Mouse (Mus musculus): ENCODE measurements around the gene B3galt5.
"Not testable (repeated sequence)": the region's sequence is repeated elsewhere in the genome, so short reads cannot be mapped to it uniquely, and the experiment has no call there.

Gene B3galt5

DNA sequence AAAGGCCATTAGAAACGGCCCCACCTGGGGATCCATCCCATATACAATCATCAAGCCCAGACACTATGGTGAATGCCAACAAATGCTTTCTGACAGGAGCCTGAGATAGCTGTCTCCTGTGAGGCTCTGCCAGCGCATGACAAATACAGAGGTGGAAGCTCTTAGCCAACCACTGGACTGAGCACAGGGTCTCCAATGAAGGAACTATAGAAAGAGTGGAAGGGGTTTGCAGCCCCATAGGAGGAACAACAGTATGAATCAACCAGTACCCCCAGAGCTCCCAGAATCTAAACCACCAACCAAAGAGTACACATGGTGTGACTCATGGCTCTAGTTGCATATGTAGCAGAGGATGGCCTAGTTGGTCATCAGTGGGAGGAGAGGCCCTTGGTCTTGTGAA, 36.1 kb downstream of the B3galt5 start:
- no peak for DNase-seq

DNA sequence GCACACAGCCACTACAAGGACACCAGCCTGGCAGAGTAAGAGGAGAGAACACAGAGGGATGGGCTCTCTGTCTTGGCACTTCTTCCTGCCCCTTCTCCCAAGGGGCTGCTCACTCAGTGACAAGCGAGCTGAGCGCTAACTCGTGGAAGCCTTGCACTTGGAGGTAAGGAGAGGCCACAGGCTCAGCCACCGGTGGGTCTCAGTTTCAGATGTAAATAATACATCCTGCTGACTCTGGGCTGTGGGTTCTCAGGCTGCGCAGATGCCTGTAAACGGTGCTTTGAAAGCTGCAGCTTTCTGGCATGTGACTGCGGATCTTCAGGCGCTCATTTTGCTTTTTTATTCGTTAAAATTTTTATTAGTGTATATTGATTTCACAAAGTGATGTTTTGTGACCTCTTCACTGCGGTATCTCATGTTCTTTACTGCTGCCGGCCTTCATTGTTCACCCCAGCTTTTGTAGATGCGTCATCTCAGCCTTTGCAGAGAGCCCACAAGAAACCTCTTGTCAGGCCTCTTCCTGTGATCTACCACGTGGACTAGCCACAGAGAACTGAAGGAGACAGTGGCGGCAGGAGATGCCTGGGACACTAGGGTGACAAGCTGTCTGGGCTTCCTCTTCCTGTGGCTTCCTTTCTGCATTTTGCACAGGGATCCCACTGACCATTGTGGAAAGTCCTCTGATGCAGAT, 37.5 kb downstream of the B3galt5 start:
- no peak for DNase-seq

DNA sequence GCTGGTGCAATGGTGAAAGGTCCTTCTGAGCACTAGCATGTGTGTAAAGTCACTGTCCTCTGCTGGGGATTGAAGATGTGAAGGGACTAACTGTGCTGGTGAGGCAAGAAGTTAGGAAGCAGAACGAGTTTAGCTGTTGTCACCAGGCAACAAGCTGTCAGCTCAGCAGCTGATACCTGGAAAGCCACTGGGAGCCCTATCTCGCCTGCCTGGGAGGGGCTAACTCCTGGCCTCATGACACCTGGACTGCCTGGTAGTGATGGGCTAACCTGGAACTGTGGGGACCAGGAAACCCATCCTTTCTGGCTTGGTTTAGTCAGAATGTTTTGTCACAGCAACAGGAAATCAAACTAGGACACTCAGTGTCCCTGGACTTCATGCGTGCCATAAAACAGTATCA, 41.0 kb downstream of the B3galt5 start:
- no peak for DNase-seq

DNA sequence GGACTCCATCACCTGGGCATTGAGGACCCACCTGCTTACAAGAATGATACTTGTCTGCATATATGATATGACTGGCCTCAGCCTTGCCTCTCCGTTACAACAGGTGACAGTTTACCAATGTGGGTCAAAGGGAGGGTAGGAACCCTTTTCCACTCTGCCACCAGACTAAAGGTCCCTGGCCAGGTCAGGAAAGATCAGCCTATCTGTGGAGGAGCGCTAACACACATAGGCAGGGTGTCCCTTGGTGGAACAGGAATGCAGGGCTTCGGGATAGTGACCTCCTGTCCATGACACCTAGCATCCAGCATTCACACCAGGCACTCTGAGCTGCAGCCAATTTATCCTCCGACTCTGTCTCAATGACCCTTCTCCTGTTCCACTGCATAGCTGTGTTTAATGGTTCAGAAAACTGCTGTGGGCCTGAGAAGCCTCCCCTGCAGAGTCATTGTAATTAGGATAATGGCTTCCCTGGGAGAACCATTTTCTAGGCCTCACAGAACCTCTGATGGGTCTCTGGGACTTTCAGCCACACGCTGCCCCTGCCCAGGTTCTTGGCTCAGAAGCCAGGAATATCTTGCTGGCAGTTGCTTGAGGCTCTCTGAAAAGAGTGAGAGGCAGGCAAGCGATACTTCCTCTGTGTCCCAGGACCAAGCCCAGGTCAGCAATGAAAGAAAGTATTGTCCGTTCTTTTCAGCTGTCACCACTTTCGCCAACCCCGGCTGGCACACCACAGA, 43.1 kb downstream of the B3galt5 start:
- peak in 1 of 2 experiments; percentile 18 for DNase-seq

DNA sequence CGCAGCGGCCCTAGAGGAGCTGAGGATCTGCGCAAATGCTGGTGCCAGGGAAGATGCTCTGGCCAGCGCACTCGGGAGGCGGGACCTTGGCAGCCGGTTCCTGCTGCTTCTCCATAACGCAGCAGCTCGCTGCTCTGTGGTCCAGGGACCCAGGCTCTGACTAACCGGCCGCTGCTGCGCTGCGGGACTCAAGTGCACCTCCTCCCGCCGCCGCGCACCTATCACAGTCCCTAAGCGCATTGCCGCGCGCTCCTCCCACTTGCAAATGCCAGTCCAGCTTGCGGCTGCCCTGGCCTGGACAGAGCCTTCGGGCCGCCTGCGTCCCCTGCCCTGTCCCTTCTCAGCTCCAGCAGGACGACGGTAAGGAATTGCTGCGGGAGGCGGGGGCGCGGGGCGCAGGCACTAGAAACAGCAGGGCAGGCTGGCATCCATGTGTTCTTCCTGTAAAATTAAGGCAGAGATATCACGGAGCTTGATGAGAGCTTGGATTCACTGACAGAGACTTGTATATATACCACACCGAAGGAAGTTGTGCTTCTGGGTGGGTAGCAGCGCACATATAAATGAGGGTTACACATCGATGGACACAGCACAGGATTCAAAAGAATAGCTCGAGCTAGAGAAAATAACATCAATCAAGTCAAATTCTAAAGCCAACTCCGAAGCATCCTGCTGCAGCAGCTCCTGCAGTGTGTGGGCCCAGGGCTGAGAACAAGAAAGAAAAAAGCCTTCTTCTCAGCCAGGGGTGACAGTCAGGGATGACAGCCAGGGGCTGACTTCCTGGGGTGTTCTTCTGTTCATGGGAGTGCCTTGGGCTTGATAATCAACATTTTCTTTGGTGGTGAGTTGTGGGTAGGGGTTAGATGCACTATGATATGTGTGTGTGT, 45.4 kb downstream of the B3galt5 start:
- DNase-seq: peak; percentile 74 to 79

DNA sequence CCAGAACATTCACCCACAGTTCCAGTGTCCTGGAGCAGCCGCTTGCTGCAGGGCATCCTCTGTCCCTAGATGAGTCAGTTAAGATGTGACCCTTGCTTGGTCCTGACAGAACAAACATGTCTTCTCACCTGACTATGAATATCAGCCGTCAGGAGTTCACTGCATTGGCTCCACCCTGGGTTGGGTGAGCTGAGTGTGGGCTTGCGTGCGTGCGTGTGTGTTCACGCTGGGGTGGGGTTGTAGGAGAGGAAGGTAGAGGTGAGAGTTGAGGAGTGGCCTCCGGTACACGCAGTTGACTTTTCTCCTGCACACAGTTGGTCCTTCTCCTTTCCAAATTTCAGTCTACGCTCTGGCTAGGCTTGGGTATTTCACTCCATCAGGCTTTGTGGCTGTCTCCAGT, 47.0 kb downstream of the B3galt5 start:
- DNase-seq: no peak

DNA sequence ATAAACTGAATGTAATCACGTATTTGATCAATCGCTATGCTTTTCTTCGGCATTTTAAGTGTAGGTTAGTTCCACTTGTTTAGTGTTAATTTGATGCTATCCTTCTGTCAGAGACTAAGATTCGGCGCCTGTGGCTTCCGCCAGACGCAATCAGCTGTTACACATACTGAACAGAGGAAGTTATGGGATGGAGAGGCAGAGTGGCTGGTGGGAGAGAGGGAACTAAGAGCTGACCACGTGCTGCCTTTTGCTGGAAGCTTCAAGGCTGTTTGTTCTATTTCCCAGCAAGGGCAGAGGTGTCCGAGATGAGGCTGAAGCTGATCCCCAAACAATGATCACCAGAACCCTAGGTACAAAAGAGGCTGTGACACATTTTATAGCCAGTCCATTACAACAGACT, 56.3 kb downstream of the B3galt5 start:
- no peak for DNase-seq

DNA sequence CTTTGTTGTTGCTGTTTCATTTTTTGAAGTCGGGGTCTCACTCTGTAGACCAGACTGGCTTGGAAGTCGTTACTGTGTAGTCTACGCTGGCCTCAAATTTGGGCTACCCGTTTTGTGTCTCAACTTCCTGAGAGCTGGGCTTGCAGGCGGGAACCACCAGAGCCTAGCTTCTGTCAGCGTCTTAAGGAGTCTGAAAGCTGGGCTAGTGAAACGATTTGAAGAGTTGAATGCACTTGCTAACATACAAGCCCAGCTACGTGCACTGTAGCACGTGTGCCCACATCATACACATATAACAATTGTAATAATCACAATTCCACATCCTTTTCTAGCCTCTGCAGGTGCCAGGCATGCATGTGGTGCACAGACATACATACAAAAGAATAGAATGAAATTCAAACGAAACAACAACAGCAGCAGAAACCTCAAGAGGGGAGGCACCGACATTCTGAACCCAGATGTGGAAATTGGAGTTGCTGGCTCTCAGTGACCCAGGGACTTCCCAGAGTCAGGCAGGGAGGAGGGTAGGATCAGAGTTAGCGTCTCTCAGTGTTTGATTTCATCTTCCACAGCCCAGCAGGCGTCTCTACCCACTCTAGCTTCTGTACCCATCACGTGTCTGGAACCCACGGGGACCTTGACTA, 57.1 kb downstream of the B3galt5 start:
- DNase-seq: no peak

DNA sequence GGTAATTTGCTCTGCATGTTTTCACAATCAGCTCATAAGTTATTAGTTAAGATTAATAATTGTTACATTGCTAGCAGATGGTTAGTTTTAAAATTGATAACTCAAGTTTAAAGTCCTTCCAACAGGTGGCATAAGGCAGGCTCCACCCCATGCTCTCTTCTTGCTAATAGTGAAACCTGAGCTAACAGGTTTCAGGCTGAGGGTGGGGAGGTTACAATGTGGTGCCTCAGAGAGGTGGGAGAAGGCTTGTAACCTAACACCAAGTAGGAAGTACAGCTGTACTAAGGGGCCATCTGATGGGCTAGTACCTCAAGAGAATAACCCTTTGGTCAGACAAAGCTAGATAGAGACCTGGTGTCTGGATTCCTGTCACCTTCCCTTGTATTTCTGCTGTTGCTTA, 62.5 kb downstream of the B3galt5 start:
- DNase-seq: no peak

DNA sequence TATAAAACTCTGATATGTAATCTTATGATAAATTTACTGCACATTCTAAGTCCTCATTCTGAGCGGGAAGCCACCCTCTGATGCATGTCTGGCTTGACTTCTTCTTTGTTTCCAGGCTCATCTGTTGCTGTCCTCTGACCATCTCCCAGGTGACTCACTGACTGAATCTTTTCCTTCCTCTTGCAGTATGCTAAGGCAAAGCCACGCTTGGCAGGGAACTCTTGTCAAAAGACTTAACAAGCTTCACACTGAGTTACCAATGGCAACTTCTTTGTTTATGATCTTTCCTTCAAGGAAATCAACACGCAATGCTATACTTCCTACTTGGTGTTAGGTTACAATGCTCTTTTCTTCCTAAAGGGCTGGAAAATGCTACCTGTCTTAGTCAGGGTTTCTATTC, 63.0 kb downstream of the B3galt5 start:
- DNase-seq: no peak

DNA sequence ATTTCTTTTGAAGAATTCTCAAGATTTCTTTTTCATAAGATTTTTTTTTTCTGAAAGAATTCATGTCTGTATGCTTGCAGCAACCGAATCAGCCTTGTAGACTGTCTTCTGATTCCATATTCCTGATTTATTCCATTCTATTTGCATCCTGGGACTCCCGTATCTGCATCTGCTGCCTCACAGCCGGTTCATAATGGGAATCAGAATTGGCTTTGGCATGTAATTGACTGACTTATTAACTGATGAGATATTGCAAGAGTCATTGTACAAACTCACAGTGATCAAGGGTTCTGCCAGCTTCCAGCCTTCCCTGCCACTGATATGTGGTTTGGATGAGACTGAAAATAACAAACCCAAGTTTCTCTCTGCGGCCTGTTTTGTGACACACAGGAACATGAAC, 67.8 kb downstream of the B3galt5 start:
- no peak for DNase-seq

DNA sequence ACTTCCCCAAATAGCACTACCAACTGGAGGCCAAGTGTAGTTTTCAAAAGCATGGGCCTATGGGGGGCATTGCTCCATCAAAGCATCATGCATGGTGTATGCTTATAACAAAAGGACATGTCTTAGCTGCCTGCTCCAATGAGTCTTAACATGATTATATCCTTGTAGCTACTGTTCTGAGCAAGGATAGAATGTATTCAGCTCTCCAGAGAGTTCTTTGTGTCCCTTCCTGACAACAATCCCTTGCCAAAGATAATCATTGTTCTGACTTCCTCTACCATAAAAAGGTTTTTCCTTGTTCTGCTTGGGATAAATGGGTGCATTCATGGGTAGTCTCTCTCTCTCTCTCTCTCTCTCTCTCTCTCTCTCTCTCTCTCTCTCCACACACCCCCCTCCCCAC, 68.8 kb downstream of the B3galt5 start:
- no peak for DNase-seq

DNA sequence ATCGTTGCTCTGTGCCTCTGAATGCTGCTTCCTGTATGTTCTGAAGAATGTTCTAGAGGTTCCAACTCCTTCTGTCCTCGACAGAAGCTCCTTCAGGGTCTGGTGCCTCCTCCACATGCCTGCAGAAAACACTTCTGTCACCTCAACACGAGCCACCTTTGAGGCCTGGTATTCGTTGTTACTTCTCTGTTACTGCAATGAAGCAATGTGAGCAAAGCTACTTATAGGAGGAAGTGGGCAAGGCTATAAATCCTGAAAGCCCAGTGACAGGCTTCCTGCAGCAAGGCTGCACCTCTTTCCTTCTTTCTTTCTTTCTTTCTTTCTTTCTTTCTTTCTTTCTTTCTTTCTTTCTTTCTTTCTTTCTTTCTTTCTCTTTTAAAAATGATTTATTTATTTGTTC, 71.3 kb downstream of the B3galt5 start:
- no peak for DNase-seq

DNA sequence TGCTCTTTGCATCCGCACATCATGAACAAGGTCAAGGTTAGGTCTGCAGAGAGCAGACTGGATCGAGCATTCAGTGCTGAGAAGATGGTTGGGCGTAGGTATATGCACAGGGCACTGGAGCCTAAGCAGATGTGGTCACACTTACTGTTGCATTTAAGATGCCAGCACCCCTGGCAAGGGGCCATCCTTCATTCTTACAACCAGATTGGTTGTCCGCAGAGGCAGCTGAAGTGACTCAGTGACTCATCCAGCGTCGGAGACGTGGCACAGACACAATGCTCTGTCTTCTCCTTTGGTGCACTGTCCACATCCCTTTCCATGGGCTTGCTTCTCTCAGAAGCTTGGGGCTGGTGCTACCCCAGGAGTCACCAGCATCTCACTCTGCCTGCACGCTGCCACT, 82.2 kb downstream of the B3galt5 start:
- no peak for DNase-seq

DNA sequence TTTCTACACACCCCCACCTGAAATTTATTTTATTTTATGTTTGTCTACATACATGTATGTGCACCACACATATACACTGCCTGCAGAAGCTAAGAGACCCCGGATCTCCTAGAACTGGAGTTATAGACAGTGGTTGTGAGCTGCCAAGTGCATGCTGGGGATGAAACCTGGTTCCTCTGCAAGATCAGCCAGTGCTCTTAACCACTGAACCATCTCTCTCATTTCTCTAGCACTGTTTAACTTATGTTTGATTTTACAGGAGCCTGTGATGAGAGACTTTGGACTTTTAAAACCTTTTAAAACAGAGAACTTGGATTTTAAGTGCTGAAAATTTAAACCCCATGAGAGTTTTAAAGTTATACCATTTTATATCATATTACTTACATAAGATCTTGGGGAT, 87.1 kb downstream of the B3galt5 start:
- DNase-seq: no peak

DNA sequence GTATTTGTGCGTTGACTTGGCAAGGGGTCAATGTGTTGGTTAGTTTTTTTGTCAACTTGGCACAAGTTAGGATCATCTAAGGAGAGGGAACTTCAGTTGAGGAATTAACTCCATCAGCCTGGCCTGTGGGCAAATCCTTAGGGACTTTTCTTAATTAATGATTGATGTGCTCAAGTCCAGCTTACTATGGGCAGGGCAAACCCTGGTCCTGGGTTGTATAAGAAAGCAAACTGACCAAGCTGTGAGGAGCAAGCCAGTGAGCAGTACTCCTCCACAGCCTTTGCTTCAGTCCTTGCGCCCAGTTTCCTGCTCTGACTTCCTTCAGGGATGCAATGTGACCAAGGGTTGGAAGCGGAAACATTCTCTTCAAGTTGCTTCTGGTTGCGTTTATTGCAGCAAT, 87.6 kb downstream of the B3galt5 start:
- DNase-seq: no peak

DNA sequence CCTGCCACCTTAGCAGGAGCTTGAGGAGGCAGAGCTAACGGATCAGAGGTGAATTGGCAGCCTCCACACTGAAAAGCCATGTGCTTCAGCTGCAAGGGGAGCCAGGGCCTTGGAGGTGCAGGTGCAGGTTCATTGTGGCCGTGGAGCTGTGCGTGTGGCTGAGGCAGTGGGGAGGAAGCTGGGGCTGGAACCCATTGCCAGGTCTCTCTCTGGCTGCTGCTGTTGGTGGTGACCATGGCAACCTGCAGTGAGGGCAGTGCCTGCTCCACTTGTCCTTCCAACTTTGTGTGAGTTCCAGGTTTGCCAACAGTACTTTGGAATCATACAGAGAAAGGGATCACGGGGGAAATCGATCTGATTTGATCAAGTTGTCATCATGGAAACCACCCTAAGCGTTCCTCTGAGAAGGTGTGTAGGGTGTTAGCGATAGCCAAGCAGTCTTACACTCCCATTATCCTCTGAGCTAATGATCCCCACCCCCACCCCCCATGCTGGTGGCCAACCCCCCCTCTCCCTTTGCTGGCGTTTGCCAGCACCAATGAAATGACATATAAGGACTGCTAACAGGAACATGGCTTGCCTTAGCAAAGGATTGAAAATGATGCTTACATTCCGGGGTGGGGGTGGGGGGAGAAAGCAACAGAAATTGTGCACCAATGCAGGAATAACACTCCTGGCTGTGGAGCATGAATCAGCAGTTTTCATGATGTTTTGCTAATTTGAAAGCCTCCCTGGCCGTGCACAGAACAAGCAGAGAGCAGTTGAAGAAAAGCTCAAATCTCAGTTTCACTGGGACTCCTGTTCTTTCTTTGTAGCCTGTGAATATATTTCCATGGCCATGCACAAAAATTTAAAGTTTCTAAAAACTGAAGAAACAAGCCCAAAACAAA, 90.8 kb downstream of the B3galt5 start:
- DNase-seq: peak in 1 of 2 experiments; percentile 17

DNA sequence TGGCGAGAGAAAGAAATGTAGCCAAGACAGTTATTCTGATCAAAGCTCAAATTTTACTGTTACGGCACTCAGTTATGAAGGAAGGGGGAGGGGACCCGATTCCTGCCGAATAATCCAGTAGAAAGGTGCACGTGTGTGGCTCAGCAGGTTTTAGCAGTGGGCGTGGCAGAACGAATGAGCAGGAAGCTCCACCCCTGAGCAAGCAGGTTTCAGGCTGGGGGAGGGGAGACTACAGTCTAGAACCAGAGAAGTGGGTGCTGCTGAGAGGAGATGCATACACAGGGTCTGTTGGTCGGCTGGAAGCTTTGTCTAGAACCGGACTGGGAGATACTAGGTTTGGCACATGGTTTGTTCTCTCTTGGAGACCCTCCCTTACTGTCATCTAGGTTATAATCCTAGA, 91.7 kb downstream of the B3galt5 start:
- not testable (repeated sequence) for DNase-seq

DNA sequence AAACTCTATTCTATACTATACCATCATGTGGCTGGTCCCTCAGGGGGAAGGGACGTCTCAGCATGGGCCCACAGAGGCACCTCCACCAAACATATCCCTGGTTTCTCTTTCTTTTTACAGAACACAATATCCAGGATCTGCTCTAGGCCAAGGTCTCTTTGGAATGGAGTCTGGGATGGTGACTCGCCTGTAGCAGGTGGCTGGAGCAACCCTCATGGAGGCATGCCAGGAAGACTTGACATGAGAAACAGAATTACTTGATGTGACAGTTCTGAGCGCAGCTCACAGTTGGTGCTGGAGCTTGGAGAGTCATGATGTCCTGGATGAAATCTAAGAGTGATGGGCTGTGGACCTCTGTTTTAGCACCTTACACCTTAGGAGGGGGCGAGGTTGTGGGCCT, 104.0 kb downstream of the B3galt5 start:
- DNase-seq: peak; percentile 63 to 76

DNA sequence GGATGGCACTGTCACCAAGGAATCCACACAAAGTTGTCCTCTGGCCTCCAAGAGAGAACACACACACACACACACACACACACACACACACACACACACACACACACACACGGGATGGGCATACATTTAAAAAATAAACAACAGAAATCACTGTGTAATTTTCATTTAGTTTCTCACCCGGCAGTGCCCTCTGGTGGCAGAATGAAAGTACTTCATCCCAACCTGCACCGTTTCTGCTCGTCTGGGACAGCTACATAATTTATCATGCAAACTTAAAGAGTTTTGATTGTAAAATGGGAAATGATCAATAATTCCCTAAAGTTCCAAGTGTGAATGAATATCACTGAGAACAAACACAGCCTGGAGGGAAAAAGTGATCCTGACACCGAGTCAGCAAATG, 105.7 kb downstream of the B3galt5 start:
- peak; percentile 66 to 74 for DNase-seq

DNA sequence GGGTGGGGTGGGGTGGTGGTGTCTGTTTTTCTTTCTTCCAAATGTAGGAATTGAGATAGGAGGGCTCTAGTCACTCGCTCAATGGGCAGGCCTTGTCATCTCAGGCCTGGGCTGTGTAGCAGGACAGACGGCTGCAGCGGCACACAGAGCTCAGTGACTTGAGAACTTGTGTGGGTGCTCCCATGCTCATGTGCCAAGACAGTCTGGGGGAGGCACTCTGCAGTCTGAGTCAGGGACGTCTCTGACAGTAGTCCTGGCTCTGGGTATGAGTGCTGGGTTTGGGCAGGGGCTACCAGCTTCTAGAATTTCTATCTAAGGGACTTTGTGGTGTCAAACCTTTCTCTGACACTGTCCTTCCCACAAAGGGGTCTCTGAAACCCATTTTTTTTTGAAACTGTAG, 106.3 kb downstream of the B3galt5 start:
- DNase-seq: no peak

DNA sequence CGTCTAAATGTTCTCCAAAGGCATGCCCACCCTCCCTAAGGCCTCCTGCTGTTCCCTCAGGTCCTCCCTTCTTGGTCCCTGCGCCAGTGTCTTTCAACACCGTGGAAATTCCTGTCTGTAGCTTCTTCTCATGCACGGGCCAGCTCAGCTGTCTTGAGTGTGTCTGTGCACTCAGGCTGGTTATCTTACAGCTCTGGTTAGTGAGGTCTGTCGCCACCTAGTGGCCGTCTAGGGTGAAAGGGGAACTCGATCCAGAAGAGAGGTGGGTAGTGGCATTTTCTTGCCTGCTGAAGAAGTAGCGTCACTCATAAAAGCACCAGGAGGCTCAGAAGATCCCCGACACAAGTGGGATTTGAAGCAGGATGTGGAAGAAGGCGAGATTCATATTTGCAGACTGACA, 109.5 kb downstream of the B3galt5 start:
- peak; percentile 78 to 88 for DNase-seq
